Mouse (Mus musculus): ENCODE data around the gene Arl13b. TPM values are rescaled to one million over a fixed set of nuclear protein-coding genes. Genes with fewer than 3 reads are reported as not detected.
A peak's percentile ranks its signal among the peaks of the same experiment; 100 is the strongest.

The Arl13b gene
- 4.8 and 5.4 TPM in 2 replicates for polyA plus RNA-seq (2012; ENCODE audit: insufficient read depth, insufficient read length, missing spikeins)

DNA sequence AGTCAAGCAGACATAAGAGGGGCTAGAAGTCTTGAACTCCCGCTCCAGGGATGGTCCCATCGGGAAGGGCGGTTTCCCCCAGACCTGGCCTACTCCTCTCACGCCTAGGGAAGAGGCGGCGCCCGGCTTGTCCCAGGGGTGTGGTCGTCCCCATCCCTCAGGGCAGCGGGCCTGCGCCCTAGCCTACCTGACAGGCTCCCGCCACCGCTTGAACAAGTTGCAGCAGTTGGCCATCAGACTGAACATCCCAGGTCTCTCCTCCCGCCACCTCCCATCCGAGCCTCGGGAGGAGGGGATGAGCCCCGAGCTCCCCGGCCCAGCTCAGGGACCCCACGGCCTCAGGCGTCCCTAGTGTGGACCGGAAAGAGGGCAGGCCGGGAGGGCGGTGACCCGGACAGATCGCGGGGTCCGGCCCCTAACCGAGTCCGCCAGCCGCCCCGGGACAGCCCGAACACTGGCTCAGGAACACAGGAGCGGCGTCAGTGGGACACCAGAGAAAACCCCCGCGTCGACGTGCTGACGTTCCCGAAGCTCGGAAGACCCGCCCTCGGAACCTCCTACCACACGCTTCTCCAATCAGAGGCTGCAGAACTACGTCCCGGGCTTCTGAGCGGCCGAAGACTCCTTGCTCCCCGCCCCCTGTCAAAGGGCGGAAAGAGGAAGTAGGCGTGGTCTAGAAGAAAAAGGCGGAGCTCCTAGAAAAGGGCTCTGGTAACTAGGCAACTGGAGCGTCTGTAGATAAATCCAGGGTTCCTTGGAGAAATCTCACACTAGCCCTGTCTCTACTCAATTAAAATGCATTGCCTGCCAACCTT lies at the start of gene Arl13b:
Gene Arl13b, minus strand, starts transcription at position 543 of the 815 bp plus-strand sequence.
- Histone ChIP-seq H3K27ac (replicated peaks; ENCODE audit: low read depth, low read length) (peak within 1 kb of the TSS; percentile 40; the same call in 1 of the 2 replicates), H3K4me3 (ENCODE audit: insufficient read depth, low read depth, low read length) (peak within 1 kb of the TSS; percentile 74), H3K4me1 (ENCODE audit: control insufficient read depth, insufficient read depth, insufficient read length, low read length) (no peaks in the 10 kb centered on the region)

DNA sequence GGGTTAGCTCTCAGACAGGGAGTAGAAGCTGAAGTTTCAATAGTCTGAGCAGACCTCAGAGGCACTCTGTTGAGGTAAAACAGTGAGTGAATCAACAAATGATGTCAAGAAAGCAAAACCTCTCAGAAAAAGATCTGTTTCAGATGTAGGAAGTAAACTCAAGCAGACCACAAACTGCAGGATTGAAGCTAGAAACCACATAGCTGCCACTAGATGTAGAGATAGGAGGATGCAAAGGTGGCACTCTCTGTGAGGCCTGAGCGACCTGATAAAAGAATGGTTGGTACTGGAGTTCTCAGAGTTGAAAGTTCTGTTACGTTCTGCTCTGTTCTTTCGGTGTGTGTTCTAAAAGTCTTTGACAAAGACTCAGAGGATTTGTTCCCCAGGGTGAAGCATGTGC lies 49.0 kb upstream of the Arl13b start:
- Histone ChIP-seq H3K4me3 (ENCODE audit: insufficient read depth, low read depth, low read length) (no peak overlapping the region), H3K27ac (replicated peaks; ENCODE audit: low read depth, low read length) (no peak overlapping the region), H3K4me1 (ENCODE audit: control insufficient read depth, insufficient read depth, insufficient read length, low read length) (no peaks in the 10 kb centered on the region)

DNA sequence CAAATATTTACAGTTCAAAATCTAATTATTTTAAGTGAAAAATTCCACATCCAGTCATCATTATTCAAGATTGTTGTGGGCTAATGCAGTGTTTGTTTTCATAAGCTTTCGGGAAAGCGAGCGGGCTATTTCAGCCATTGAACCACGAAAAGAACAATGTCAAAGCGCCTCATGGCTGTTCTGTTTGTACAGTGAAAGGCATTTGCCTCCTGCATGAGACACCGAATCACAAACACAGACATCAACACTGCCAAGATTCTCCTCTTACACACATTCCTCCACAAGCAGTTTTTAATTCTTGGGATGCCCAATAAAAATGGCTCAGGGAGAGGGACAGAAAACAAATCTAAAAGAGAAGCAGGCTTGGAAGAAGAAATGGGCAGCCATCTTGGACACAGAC lies 27.2 kb upstream of the Arl13b start:
- H3K4me1 ChIP-seq (ENCODE audit: control insufficient read depth, insufficient read depth, insufficient read length, low read length) = no peaks in the 10 kb centered on the region
- no peak overlapping the region for H3K4me3 ChIP-seq (ENCODE audit: insufficient read depth, low read depth, low read length)

DNA sequence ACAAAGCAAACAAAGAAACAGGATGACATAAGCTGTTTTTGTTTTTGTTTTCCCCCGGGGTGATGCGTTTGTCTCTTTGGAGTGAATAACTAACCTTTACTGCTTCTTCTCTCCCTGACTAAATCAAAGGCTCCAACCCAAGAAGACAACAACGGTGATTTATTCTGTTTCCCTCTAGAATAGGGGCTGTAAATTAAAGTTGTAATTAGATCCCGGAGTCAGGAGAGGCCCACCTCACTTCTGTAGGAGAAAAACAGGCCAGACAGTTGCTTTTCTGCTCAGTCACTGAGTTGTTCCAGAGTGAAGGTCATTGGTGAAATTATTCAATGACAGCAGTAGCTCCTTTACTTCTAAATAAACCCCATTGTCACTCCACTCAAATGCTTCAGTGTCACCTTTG lies 26.3 kb upstream of the Arl13b start:
- Histone ChIP-seq H3K4me3 (ENCODE audit: insufficient read depth, low read depth, low read length) (no peak overlapping the region), H3K27ac (replicated peaks; ENCODE audit: low read depth, low read length) (no peak overlapping the region), H3K4me1 (ENCODE audit: control insufficient read depth, insufficient read depth, insufficient read length, low read length) (no peaks in the 10 kb centered on the region)

More for the DNA sequence above, 27.2 kb upstream of the Arl13b start:
- H3K27ac ChIP-seq (replicated peaks; ENCODE audit: low read depth, low read length) = no peak overlapping the region

DNA sequence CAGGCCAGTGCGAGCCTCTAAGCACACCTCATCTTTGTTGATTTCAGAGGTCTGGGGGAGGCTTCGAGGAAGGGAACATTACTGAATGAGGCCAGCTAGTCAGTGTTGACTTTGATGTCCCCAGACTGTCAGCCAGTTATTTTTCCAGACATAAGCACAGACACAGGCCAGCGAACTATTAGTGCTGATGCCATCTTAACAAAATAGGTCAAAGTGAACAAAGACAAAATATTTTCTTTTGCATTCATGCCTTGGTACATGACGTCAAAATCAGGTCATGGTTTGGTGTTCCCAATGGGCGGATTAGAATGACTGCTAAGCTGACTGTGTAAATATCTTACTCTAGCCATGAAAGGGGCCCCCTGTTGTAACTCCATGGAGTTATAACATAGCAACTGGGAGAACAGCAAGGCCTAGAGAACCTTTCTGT lies 25.9 kb upstream of the Arl13b start:
- H3K4me3 ChIP-seq (ENCODE audit: insufficient read depth, low read depth, low read length) = no peak overlapping the region
- H3K27ac ChIP-seq (replicated peaks; ENCODE audit: low read depth, low read length) = no peak overlapping the region
- no peaks in the 10 kb centered on the region for H3K4me1 ChIP-seq (ENCODE audit: control insufficient read depth, insufficient read depth, insufficient read length, low read length)

DNA sequence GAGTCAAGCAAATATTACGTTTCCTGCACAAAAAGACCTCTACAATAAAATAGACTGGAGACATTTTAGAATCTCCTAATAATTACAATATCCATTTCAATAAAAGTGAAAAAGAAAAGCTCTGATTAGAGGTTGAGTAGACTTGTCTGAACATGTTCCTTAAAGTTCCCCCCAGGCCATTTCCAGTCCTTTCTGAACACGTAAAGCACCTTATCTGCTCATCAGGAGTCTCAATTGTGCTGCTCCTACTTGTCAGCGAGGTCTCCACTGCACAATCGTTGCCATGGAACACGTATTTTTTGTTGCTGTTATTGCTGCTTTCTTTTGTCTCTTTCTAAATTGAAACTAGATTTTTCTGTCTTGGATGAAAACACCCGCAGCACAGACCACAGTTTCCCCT lies 14.6 kb upstream of the Arl13b start:
- no peak overlapping the region for H3K4me3 ChIP-seq (ENCODE audit: insufficient read depth, low read depth, low read length)
- no peaks in the 10 kb centered on the region for H3K4me1 ChIP-seq (ENCODE audit: control insufficient read depth, insufficient read depth, insufficient read length, low read length)
- no peak overlapping the region for H3K27ac ChIP-seq (replicated peaks; ENCODE audit: low read depth, low read length)

DNA sequence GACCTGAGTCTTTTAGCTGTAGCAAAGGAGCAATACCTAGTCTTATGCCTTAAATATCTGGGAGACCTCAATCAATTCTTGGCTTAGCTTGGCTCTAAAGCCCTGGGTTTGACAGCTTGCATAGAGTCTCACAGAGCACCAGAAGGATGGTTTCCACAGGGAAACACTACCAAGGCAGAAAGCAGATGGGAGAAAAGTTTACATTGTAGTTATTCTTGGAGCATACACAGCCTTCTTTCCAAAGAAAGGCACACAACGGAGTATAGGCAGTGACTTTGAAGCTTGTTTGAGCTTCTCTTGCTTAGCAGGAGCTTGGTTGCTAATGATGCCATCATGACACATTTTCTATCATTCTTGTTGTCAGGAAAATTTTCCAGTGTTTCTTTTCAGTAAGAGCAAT lies 13.3 kb upstream of the Arl13b start:
- no peak overlapping the region for H3K4me3 ChIP-seq (ENCODE audit: insufficient read depth, low read depth, low read length)
- H3K27ac ChIP-seq (replicated peaks; ENCODE audit: low read depth, low read length) = no peak overlapping the region
- H3K4me1 ChIP-seq (ENCODE audit: control insufficient read depth, insufficient read depth, insufficient read length, low read length) = 0 out of 2 replicates have a peak, but pooled peaks cover 6% of the 10 kb centered on the region

DNA sequence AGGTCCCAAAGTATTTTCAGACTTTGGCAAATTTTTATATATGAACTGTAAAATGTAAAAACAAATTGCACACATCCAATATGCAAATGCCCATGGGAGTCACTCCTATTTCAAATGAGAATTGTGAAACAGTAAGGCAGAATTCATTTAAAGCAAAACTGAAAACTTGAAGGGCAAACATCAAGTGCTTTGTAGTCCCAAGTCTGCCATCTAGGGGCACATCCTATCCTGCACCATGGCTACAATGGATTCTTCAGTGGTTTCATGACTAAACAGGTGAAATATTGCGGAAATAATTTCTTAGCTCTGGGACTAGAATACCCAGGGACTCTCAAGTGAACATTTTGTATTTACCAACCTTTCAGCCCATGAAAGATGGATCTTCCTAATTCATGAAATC lies 11.2 kb upstream of the Arl13b start:
- no peak overlapping the region for H3K27ac ChIP-seq (replicated peaks; ENCODE audit: low read depth, low read length)
- no peak overlapping the region for H3K4me3 ChIP-seq (ENCODE audit: insufficient read depth, low read depth, low read length)
- H3K4me1 ChIP-seq (ENCODE audit: control insufficient read depth, insufficient read depth, insufficient read length, low read length) = 0 out of 2 replicates have a peak, but pooled peaks cover 6% of the 10 kb centered on the region

DNA sequence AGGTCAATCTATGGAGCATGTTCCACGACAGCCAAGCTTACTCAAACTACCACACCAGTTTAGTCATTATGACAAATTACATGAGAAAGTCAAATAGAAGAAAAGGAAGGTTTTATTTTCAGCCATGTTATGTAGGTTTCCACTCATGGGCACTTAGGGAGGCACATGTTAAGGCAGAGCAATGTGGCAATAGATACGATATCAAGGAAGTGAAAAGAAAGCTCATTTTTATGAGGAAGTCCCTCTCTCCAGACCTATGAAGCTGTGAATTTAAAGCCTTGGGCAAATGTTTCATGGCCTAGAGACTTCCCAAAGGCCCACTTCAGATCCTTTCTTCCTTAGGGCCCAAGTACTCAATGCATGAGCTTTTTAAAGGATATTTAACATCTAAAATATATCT lies 10.7 kb upstream of the Arl13b start:
- Histone ChIP-seq H3K27ac (replicated peaks; ENCODE audit: low read depth, low read length) (no peak overlapping the region), H3K4me1 (ENCODE audit: control insufficient read depth, insufficient read depth, insufficient read length, low read length) (0 out of 2 replicates have a peak, but pooled peaks cover 6% of the 10 kb centered on the region), H3K4me3 (ENCODE audit: insufficient read depth, low read depth, low read length) (no peak overlapping the region)

DNA sequence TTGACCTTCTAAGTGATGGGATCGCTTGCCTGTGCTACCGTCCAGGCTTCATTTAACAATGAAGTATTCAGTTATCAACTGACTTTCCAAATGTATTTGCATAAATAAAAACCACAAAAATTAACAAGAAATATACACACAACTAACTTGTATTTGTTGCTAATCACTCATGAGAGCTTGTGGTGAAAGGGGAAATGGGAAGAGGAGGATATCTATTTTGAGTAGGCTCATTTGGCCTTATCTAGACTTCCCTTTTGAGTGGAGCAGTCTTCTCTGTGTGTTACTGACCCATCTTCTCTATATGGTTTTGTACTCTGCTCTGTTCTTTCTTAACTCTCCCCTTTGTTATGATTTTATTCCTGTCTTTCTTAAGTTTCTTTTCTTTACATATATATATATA lies 9.4 kb upstream of the Arl13b start:
- Histone ChIP-seq H3K4me1 (ENCODE audit: control insufficient read depth, insufficient read depth, insufficient read length, low read length) (0 out of 2 replicates have a peak, but pooled peaks cover 6% of the 10 kb centered on the region), H3K27ac (replicated peaks; ENCODE audit: low read depth, low read length) (no peak overlapping the region), H3K4me3 (ENCODE audit: insufficient read depth, low read depth, low read length) (no peak overlapping the region)

DNA sequence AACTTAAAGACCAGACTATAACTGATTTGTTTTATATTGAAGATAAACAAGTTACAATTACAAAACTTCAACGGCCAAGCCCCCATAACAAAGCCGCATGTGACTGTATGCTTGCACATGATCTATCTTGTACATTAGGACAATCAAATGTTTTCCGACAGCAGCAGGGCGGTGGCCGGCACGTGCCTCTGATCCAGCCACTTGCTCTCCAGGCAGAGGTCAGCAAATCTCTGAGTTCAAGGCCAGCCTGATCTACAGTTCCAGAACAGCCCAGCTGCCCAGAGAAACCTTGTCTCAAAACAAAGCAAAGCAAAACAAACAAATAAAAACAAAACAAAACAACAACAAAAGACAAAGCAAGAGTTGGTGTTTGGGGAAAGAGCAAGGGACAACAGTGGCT lies 8.5 kb upstream of the Arl13b start:
- H3K4me1 ChIP-seq (ENCODE audit: control insufficient read depth, insufficient read depth, insufficient read length, low read length) = 0 out of 2 replicates have a peak, but pooled peaks cover 6% of the 10 kb centered on the region
- no peak overlapping the region for H3K27ac ChIP-seq (replicated peaks; ENCODE audit: low read depth, low read length)
- peak overlapping the region; percentile 36 for H3K4me3 ChIP-seq (ENCODE audit: insufficient read depth, low read depth, low read length)

DNA sequence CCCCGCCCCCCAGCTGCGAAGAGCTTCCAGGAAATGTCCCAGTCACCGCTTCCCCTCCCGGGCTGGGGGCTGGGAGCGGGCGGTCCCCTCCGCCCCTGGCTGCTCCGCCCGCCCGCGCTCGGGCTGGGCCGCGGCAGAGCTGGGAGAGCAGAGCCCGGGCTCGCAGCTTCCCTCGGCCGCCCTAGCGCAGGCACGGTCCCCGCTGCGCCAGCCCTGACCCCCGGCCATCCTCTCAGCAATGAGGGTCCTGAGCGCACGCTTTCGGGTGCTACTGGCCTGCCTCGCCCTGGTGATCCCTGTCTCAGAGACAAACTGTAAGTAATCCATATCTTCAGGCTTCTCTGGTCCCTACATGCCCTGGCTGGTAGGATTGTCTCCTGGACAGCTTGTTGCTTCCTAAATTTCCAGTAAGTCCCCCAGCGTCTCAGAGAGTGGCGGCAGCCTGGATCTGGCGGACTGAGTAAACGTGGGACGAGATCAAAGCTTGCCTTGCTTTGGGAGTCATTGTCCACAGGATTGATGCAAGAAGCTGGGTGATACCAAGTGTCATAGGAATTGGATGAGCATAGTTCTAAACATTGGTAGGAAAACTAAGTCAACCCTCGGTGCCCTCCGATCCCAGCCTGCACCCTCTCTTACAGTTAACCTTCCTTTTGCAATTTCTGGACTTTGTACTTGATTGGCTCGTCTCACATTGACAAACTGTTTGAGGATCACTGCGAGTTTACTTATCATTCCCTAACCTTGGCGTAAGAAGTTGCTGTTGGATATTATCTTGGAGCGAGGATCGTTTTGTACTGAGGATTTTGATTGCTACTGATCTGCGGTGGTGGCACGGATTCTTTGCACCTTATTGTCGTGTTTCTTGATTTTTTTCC lies 7.6 kb upstream of the Arl13b start, which contains the start of gene Pros1:
Gene Pros1, plus strand, starts transcription at position 117 of the 878 bp plus-strand sequence.
- Histone ChIP-seq H3K27ac (replicated peaks; ENCODE audit: low read depth, low read length) (peak within 1 kb of the TSS; percentile 95), H3K4me1 (ENCODE audit: control insufficient read depth, insufficient read depth, insufficient read length, low read length) (0 out of 2 replicates have a peak, but pooled peaks cover 6% of the 10 kb centered on the region), H3K4me3 (ENCODE audit: insufficient read depth, low read depth, low read length) (peak within 1 kb of the TSS; percentile 83)

DNA sequence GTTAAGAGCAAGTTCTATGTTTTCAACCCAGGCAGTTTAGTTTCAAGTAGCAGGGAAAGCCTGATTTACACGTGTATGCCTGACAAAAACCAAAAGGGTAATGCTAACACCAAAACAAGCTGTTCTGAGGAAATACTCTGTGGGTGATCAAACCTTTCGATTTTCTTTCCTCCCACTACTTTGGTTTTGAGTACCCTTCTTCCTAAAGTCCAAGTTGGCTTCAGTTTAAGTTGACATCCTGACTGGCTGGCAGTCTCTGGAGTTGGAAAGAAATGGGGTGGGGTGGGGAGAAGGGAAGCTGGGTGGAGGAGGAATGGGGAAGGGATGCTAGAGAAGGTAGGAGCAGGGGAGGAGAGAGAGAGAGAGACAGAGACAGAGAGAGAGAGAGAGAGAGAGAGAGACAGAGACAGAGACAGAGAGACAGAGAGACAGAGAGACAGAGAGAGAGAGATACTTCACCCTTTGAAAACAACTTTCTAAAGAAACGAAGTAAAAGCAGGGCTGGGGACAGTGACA lies 6.8 kb upstream of the Arl13b start:
- Histone ChIP-seq H3K4me1 (ENCODE audit: control insufficient read depth, insufficient read depth, insufficient read length, low read length) (0 out of 2 replicates have a peak, but pooled peaks cover 6% of the 10 kb centered on the region), H3K27ac (replicated peaks; ENCODE audit: low read depth, low read length) (peak overlapping the region; percentile 95), H3K4me3 (ENCODE audit: insufficient read depth, low read depth, low read length) (peak overlapping the region; percentile 48)

DNA sequence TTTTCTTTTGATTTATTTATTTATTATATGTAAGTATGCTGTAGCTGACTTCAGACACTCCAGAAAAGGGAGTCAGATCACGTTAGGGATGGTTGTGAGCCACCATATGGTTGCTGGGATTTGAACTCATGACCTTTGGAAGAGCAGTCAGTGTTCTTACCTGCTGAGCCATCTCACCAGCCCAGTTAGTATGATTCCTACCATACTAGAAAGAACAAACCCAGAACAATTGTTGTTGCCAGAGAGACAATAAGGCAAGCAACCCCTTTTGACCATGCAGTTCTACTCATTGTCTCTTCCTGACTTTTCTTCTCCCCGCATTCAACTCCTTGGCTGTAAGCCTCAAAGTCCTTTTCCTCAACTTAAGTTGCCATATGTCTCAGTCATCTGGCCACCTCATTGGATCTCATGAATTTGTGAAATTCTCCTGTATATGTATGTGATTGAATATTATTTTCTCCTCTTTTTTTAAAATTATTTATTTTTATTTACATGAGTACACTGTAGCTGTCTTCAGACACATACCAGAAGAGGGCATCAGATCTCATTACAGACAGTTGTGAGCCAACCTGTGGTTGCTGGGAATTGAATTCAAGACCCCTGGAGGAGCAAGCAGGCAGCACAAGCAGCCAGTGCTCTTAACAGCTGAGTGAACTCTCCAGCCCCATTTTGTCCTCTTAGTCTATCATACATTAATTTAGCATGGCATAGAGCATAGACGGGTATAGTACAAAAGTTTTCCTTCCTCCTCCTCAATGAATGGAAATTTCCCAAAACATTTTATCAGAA lies 5.8 kb upstream of the Arl13b start:
- H3K4me3 ChIP-seq (ENCODE audit: insufficient read depth, low read depth, low read length) = no peak overlapping the region
- H3K4me1 ChIP-seq (ENCODE audit: control insufficient read depth, insufficient read depth, insufficient read length, low read length) = 0 out of 2 replicates have a peak, but pooled peaks cover 6% of the 10 kb centered on the region
- no peak overlapping the region for H3K27ac ChIP-seq (replicated peaks; ENCODE audit: low read depth, low read length)
